Mouse (Mus musculus) lung, postnatal 0 days (tissue): Measurements from ENCODE around the gene Tsen2.

ENCODE experiments used
- CTCF ChIP-seq: IDR thresholded peaks from 2 replicates; pipeline ENCODE4 v1.5.1; 2016; ENCODE audit warnings: antibody characterized with exemption, mild to moderate bottlenecking
- EP300 ChIP-seq: IDR thresholded peaks from 2 replicates; pipeline ENCODE4 v1.6.1; 2016; ENCODE audit warnings: antibody characterized with exemption, mild to moderate bottlenecking, control low read depth

DNA sequence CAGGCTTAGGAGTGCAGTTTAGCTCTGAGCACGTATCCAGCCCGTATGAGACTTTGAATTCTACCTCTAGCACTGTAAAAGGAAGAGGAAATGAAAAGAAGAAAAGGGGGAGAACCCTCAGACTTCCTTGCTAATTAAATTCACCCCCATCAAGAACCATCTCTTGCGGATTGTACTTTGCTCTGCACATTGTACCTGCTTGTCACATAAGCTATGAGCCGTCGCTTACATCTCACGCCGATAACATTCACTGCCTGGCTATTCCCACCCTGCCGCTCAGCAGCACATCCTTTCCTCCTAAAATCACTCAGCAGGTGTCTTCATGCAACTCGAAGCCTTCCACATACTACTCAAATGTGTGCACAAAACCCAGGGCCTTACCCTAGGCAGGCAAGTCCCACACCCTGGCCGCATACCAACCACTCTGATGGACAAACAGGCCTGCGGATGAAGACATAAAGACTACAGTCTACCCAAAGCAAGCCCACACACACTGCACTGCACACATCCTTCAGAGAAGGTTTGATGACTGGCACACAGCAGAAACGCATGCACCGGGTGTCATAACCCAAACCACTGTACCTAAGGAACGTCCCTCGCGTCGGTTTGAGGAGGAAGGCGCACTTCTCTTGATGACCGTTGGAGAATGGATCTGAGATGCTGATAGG lies 47.4 kb downstream of the Tsen2 start:
- TF ChIP-seq CTCF, result no peak
- no peak for TF ChIP-seq EP300
